Mouse (Mus musculus) limb, embryonic 10.5 days (tissue): Measurements from ENCODE around the gene Yipf2. TPM values are rescaled to one million over a fixed set of nuclear protein-coding genes. Genes with fewer than 3 reads are reported as not detected.
A peak's percentile ranks its signal among the peaks of the same experiment; 100 is the strongest.

Experiments
- DNase-seq: peaks from one replicate; pipeline ENCODE4 v3.0.0-alpha.2; 2017; ENCODE audit warnings: low spot score
- H3K27ac ChIP-seq: fragments of 300-500 bp; sonication (generic); 2 replicates; pipeline ENCODE4 v1.5.1; 2016; ENCODE audit warnings: mild to moderate bottlenecking
- H3K27me3 ChIP-seq: fragments of 300-500 bp; sonication (generic); 2 replicates; pipeline ENCODE4 v1.6.1; 2016; ENCODE audit warnings: low read depth, mild to moderate bottlenecking; ENCODE audit not compliant: poor library complexity, severe bottlenecking
- H3K36me3 ChIP-seq: fragments of 300-500 bp; sonication (generic); 2 replicates; pipeline ENCODE4 v1.6.1; 2016; ENCODE audit warnings: mild to moderate bottlenecking, moderate library complexity
- H3K4me1 ChIP-seq: fragments of 300-500 bp; sonication (generic); 2 replicates; pipeline ENCODE4 v1.6.1; 2016
- H3K4me3 ChIP-seq: fragments of 300-500 bp; sonication (generic); 2 replicates; pipeline ENCODE4 v1.5.1; 2016; ENCODE audit warnings: mild to moderate bottlenecking, moderate library complexity
- H3K9me3 ChIP-seq: fragments of 300-500 bp; sonication (generic); replicated peaks from 2 replicates; pipeline ENCODE4 v1.6.1; 2016; ENCODE audit warnings: mild to moderate bottlenecking
- WGBS: fragments of 180-500 bp; shearing (Covaris S2); methylation state at CpG from one replicate; pipeline ENCODE4 v1.1.7; 2016; 5-methylcytosine and 5-hydroxymethylcytosine counted together
- polyA plus RNA-seq: library from polyadenylated mRNA; unstranded; fragments of >200 nt; fragmentation: Nextera tagmentation; extraction: Ambion mirVana; gene quantifications from 2 replicates; pipeline ENCODE4 v1.2.1, GENCODE M21; 2016

The Yipf2 gene
- 17.6 and 26.2 TPM in 2 replicates for polyA plus RNA-seq

DNA sequence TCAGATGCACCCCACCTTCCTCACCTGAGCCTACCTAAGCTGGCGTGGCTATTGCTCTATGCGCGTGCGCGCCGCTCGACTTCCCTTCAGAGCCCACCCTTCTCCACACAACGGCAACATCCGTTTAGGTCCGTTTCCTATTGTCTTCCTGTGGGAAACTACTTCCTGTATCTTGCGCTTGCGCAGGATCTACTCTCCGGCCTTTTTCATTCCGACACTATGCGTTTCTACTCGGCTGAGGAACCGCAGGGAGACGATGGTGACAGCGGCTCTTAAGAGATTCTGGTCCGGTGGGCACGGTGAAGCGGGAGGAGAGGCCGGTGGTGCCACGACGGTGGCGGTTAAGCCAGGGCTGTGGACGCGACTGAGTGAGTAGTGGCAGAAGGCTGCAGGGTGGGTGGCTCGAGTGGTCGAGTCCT is at the start of gene Yipf2, which contains the start of gene Timm29:
Yipf2 (minus strand) TSS at position 126 of the 419 bp plus-strand sequence.
Timm29 (plus strand) TSS at position 20 of the 419 bp plus-strand sequence.
- Histone ChIP-seq H3K9me3 (no peaks in the 10 kb centered on the region), H3K27ac (peak within 1 kb of the TSS; percentile 85), H3K4me1 (peaks cover 26% of the 10 kb centered on the region), H3K27me3 (no peaks in the 10 kb centered on the region), H3K36me3 (peaks cover 67% of the 10 kb centered on the region), H3K4me3 (peak within 1 kb of the TSS; percentile 93)
- DNase-seq = peak; percentile 93
- under 1% methylated on average over 30 of the region's 30 CpGs for WGBS

DNA sequence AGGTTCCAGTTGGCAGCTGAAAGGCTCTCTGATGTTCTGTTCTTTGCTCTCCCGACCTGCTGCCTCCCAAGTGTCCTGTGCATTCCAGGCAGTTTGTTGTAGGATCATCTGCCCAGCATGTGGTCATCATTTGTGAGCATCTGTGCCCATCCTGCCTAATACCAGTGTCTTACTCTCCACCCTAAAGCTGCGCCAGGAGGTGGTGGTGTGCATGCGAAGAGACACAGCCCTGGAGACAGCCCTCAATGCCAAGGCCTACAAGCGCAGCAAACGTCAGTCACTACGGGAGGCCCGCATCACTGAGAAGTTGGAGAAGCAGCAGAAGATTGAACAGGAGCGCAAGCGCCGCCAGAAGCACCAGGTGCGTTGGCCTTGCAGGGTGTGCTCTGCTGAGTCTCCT is 46.4 kb upstream of the Yipf2 start:
- WGBS = 96% methylated on average over 11 of the region's 11 CpGs
- no peaks in the 10 kb centered on the region for H3K9me3 ChIP-seq
- H3K4me1 ChIP-seq = no peaks in the 10 kb centered on the region
- no peaks in the 10 kb centered on the region for H3K27me3 ChIP-seq
- peaks cover 100% of the 10 kb centered on the region for H3K36me3 ChIP-seq
- H3K27ac ChIP-seq = no peak overlapping the region
- DNase-seq = no peak
- no peak overlapping the region for H3K4me3 ChIP-seq

- WGBS = 92% methylated on average over 7 of the region's 7 CpGs
- H3K9me3 ChIP-seq = no peaks in the 10 kb centered on the region
- H3K27me3 ChIP-seq = no peaks in the 10 kb centered on the region
- H3K27ac ChIP-seq = no peak overlapping the region
- peaks cover 97% of the 10 kb centered on the region for H3K36me3 ChIP-seq
- H3K4me3 ChIP-seq = no peak overlapping the region
- no peak for DNase-seq
- no peaks in the 10 kb centered on the region for H3K4me1 ChIP-seq
Measured at GRCm38 (mm10) chr9:21635639-21636038, 43.0 kb upstream of the Yipf2 start.

DNA sequence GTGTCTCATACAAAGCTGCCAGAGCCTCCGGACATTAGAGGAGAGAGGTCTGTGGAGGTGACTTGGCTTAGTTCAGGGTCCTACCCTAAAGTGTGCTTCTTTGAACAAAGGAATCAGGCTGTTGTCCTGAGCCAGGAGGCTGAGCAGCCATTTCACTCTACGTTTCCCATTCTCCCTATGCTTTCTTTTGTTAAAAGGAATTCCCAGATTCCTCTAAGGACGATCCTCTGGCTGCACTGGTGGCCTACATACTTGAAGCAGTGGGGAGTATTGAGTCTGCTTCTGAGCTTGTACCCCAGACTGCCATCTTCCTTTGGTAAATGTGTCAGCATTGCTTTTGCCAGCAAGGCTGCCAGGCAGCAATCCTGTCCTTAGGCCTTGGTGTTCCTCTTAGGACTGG is 40.5 kb upstream of the Yipf2 start:
- peaks cover 87% of the 10 kb centered on the region for H3K36me3 ChIP-seq
- no peak overlapping the region for H3K4me3 ChIP-seq
- no peak overlapping the region for H3K27ac ChIP-seq
- WGBS = 97% methylated on average over 3 of the region's 3 CpGs
- no peaks in the 10 kb centered on the region for H3K9me3 ChIP-seq
- H3K27me3 ChIP-seq = no peaks in the 10 kb centered on the region
- no peaks in the 10 kb centered on the region for H3K4me1 ChIP-seq
- DNase-seq = no peak

DNA sequence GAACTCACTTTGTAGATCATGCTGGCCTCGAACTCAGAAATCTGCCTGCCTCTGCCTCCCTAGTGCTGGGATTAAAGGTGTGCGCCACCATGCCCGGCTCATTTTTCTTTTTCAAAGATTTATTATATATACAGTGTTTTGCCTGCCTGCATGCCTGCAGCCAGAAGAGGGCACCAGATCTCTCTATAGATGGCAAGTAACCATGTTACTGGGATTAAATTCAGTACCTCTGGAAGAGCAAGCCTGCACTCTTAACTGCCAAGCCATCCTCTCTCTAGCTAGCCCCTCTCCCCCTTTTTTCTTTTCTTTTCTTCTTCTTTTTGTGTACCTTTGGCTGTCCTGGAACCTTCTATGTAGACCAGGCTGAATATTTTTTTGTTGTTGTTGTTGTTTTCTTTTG is 38.0 kb upstream of the Yipf2 start:
- Histone ChIP-seq H3K4me1 (no peaks in the 10 kb centered on the region), H3K9me3 (no peaks in the 10 kb centered on the region), H3K36me3 (peaks cover 79% of the 10 kb centered on the region), H3K27me3 (no peaks in the 10 kb centered on the region), H3K27ac (no peak overlapping the region), H3K4me3 (no peak overlapping the region)
- 86% methylated on average over 3 of the region's 3 CpGs for WGBS
- DNase-seq = no peak

DNA sequence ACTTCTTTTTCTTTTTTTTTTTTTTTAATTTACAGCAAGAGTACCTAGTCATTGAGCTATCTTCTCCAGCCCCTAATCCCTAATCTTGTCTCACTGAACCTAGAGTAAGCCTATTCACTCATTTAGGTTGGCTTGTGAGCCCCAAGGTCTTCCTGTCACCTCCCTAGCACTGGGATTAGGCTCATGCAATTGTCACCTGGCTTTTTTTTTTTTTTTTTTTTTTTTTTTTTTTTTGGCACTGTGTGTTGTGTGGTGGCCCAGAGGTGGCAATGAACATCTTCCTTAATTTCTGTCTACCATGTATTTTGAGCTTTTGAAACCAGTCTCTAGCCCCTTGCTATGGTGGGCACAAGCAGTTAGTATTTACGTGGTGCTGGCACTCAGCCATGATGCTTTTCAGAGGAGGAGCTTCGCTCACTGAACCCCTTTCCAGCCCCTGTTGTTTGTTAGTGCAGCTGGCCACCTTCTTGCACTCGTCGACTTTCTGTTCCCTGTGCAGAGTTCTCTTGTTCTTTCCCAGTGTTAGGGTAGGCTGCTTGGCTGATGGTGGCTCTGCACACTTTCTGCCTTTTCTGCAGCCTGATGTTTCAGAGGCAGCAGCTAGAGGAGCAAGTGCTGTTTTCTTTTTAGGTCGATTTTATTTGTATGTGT is 34.6 kb upstream of the Yipf2 start:
- Histone ChIP-seq H3K4me1 (no peaks in the 10 kb centered on the region), H3K36me3 (peaks cover 75% of the 10 kb centered on the region), H3K27me3 (no peaks in the 10 kb centered on the region), H3K27ac (no peak overlapping the region), H3K9me3 (no peaks in the 10 kb centered on the region), H3K4me3 (no peak overlapping the region)
- DNase-seq = no peak
- 89% methylated on average over 5 of the region's 5 CpGs for WGBS

DNA sequence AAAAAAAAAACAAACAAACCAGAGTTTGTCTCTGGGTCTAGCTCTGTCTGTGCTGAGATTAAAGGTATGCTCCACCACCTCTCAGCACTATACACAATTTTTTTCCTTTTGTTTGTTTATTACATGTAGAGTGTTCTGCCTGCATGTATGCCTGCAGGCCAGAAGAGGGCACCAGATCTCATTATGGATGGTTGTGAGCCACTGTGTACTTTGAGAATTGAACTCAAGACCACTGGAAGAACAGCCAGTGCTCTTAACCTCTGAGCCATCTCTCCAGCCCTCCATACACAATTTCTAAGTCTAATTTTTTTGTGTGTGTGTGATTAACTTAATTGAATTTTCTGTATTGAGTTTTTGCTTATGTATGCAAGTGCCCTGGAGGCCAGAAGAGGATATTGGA is 33.9 kb upstream of the Yipf2 start:
- Histone ChIP-seq H3K4me1 (no peaks in the 10 kb centered on the region), H3K4me3 (no peak overlapping the region), H3K9me3 (no peaks in the 10 kb centered on the region), H3K27ac (no peak overlapping the region), H3K36me3 (peaks cover 78% of the 10 kb centered on the region), H3K27me3 (no peaks in the 10 kb centered on the region)
- no peak for DNase-seq

DNA sequence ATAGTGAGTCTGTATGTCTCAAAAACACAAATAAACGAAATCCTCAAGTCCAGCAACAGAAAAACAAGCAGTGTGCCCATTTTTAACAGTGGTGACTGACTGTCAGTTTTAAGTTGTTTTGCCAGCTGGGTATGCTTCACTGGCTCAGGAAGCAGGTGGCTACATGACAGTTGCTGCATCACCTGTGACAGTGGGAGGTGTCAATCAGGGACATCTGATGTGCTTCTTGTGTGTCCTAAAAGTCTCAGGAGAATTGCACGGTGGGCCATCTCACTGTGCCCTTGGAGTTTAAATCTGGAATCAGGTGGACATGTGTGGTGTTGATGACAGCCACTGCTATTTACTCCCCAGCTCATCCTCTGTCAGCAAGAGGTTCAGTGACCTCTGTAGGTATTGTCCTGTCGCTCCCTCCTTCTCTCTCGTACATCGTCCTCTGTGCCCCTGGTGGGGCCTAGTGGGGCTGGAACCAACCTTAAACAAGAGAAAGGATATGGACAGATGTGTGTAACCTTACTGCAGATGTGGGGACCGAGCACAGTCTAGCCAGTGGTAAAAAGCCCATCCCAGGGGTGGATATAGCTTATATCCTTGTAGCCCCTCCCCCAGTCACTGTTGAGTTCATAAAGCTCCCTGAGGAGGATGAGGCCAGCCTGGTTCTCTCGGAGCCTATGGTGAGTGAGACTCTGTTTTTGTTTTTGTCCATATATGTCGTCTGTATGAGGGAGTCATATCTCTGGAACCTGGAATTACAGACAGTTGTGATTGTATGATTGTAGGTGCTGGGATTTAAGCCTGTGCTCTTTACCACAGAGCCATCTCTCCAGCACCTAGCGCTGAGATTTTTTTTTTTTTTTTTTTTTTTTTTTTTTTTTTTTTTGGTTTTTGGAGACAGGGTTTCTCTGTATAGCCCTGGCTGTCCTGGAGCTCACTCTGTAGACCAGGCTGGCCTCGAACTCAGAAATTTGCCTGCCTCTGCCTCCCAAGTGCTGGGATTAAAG is 33.0 kb upstream of the Yipf2 start:
- 92% methylated on average over 10 of the region's 10 CpGs for WGBS

DNA sequence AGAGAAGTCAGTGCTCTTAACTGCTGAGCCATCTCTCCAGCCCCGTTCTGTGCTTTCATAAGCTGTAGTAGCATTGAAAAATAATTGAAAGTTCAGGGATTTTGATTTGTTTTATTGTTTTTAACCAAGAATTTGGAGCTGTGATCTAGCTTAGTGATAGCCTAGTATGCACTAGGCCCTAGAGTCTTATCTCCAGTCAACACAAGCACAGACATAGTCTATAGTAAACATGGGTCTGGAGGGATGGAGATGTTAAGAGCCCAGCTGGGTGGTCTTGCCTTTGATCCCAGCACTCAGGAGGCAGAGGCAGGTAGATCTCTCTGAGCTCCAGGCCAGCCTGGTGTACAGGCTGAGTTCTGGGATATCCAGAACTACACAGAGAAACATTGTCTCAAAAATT is 30.0 kb upstream of the Yipf2 start:
- Histone ChIP-seq H3K27me3 (no peaks in the 10 kb centered on the region), H3K4me3 (no peak overlapping the region), H3K36me3 (peaks cover 85% of the 10 kb centered on the region), H3K27ac (no peak overlapping the region), H3K9me3 (no peaks in the 10 kb centered on the region), H3K4me1 (peaks cover 6% of the 10 kb centered on the region)
- 92% methylated on average over 1 of the region's 1 CpGs for WGBS
- DNase-seq = no peak

More for the DNA sequence above, 33.0 kb upstream of the Yipf2 start:
- Histone ChIP-seq H3K27ac (no peak overlapping the region), H3K9me3 (no peaks in the 10 kb centered on the region), H3K36me3 (peaks cover 76% of the 10 kb centered on the region), H3K27me3 (no peaks in the 10 kb centered on the region), H3K4me3 (no peak overlapping the region), H3K4me1 (no peaks in the 10 kb centered on the region)
- DNase-seq = no peak

GRCm38 (mm10) chr9:21620229-21620628 is 27.6 kb upstream of the Yipf2 start:
- Histone ChIP-seq H3K9me3 (no peaks in the 10 kb centered on the region), H3K4me3 (no peak overlapping the region), H3K4me1 (peaks cover 9% of the 10 kb centered on the region), H3K27ac (no peak overlapping the region), H3K36me3 (peaks cover 72% of the 10 kb centered on the region), H3K27me3 (no peaks in the 10 kb centered on the region)
- WGBS = 90% methylated on average over 4 of the region's 4 CpGs
- DNase-seq = no peak

DNA sequence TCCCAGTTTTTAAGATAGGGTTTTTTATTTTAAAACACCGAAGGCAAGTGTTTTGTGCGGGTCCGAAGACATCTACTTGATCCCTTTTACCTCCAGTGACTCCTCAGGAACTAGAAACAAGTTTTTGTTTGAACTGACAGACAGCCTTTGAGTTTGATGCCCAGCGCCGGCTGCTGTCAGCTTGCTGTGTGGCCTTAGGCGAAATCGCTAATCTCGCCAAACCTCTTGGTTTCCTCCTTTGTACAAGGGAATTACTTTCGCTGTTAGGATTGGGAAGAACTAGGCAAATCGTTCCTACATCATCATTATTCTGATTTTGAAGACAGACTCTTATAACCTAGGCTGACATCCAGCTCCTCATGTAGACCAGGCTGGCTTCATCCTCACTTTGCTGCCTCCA is 24.4 kb upstream of the Yipf2 start:
- H3K36me3 ChIP-seq = peaks cover 45% of the 10 kb centered on the region

GRCm38 (mm10) chr9:21616232-21616781 is 23.7 kb upstream of the Yipf2 start:
- Histone ChIP-seq H3K27me3 (no peaks in the 10 kb centered on the region), H3K27ac (peak overlapping the region; percentile 99), H3K4me1 (peaks cover 9% of the 10 kb centered on the region), H3K36me3 (peaks cover 37% of the 10 kb centered on the region), H3K9me3 (no peaks in the 10 kb centered on the region), H3K4me3 (peak overlapping the region; percentile 76)
- DNase-seq = peak; percentile 94
- under 1% methylated on average over 57 of the region's 57 CpGs for WGBS

More for the DNA sequence above, 24.4 kb upstream of the Yipf2 start:
- Histone ChIP-seq H3K27me3 (no peaks in the 10 kb centered on the region), H3K27ac (peak overlapping the region; percentile 99), H3K9me3 (no peaks in the 10 kb centered on the region), H3K4me1 (peaks cover 9% of the 10 kb centered on the region), H3K4me3 (peak overlapping the region; percentile 76)
- peak; percentile 45 for DNase-seq
- WGBS = 19% methylated on average over 10 of the region's 10 CpGs
